Mouse (Mus musculus) stomach, embryonic 15.5 days (tissue): ENCODE data around the gene Zic5. TPM values are rescaled to one million over a fixed set of nuclear protein-coding genes. Genes with fewer than 3 reads are reported as not detected.

Experiments
- polyA plus RNA-seq: library from polyadenylated mRNA; unstranded; fragments of >200 nt; fragmentation: Nextera tagmentation; extraction: Ambion mirVana; gene quantifications from 2 replicates; pipeline ENCODE4 v1.2.1, GENCODE M21; 2015

Zic5 gene
- polyA plus RNA-seq, 1 experiment from 2014 or later: not detected

Other genes with a start within 250 kb of the Zic5 start
- gene Gm5089, start 14.6 kb downstream of the Zic5 start, polyA plus RNA-seq: 0.06 TPM in 1 of 2 replicates, not detected in the other
- not detected in 2 replicates for gene Zic2, start 9.8 kb upstream of the Zic5 start, polyA plus RNA-seq
- gene Gm10837, start 24.9 kb upstream of the Zic5 start, polyA plus RNA-seq: not detected in 2 replicates
- 19.2 and 20.2 TPM in 2 replicates for gene Pcca, start 68.6 kb upstream of the Zic5 start, polyA plus RNA-seq